Mouse (Mus musculus) midbrain, embryonic 15.5 days (tissue): ENCODE results near the gene Aldh4a1. TPM values are rescaled to one million over a fixed set of nuclear protein-coding genes. Genes with fewer than 3 reads are reported as not detected.

Experiments
- ATAC-seq: fragments of 200-750 bp; cut with Nextera tagmentation; replicated peaks from 2 replicates; pipeline ENCODE4 v1.8.0; 2017; ENCODE audit warnings: moderate TSS enrichment
- H3K27ac ChIP-seq: fragments of 300-500 bp; sonication (generic); 2 replicates; pipeline ENCODE4 v1.5.1; 2015; ENCODE audit warnings: mild to moderate bottlenecking, inconsistent platforms
- H3K27me3 ChIP-seq: fragments of 300-500 bp; sonication (generic); replicated peaks from 2 replicates; pipeline ENCODE4 v1.6.1; 2015; ENCODE audit warnings: inconsistent platforms
- H3K36me3 ChIP-seq: fragments of 300-500 bp; sonication (generic); replicated peaks from 2 replicates; pipeline ENCODE4 v1.6.1; 2015; ENCODE audit warnings: inconsistent platforms
- H3K4me1 ChIP-seq: fragments of 300-500 bp; sonication (generic); 2 replicates; pipeline ENCODE4 v1.6.1; 2015; ENCODE audit warnings: inconsistent platforms
- H3K4me2 ChIP-seq: fragments of 300-500 bp; sonication (generic); 2 replicates; pipeline ENCODE4 v1.6.1; 2015; ENCODE audit warnings: inconsistent platforms, mild to moderate bottlenecking, moderate library complexity
- H3K4me3 ChIP-seq: fragments of 300-500 bp; sonication (generic); 2 replicates; pipeline ENCODE4 v1.5.1; 2015; ENCODE audit warnings: mild to moderate bottlenecking, inconsistent platforms
- H3K9ac ChIP-seq: fragments of 300-500 bp; sonication (generic); 2 replicates; pipeline ENCODE4 v1.6.1; 2015; ENCODE audit warnings: mild to moderate bottlenecking, inconsistent platforms
- H3K9me3 ChIP-seq: fragments of 300-500 bp; sonication (generic); 2 replicates; pipeline ENCODE4 v1.6.1; 2016; ENCODE audit warnings: inconsistent platforms
- WGBS: fragments of 180-500 bp; shearing (Covaris S2); methylation state at CpG from one replicate; pipeline ENCODE4 v1.1.7; 2015; ENCODE audit warnings: mixed read lengths; 5-methylcytosine and 5-hydroxymethylcytosine counted together
- polyA plus RNA-seq: library from polyadenylated mRNA; unstranded; fragments of >200 nt; fragmentation: Nextera tagmentation; extraction: Ambion mirVana; gene quantifications from 2 replicates; pipeline ENCODE4 v1.2.1, GENCODE M21; 2015

The Aldh4a1 gene
- polyA plus RNA-seq, 1 experiment from 2014 or later: 27.1 TPM

- ATAC-seq: peak; percentile 37; the same call in 1 of the 2 replicates
- WGBS: 3% methylated on average over 10 of the region's 10 CpGs
- Histone ChIP-seq H3K4me2 (peak overlapping the region; percentile 43), H3K9ac (0 out of 2 replicates have a peak overlapping the region, but pooled peaks have one; percentile 21), H3K4me3 (peak overlapping the region; percentile 21), H3K9me3 (no peaks in the 10 kb centered on the region), H3K27me3 (no peaks in the 10 kb centered on the region), H3K27ac (peak overlapping the region; percentile 65; the same call in 1 of the 2 replicates), H3K36me3 (peaks cover 17% of the 10 kb centered on the region), H3K4me1 (peaks cover 17% of the 10 kb centered on the region)
Observed at GRCm38 (mm10) chr4:139611542-139611953, 11.1 kb upstream of the Aldh4a1 start.

- H3K27me3 ChIP-seq: no peaks in the 10 kb centered on the region
- H3K4me2 ChIP-seq: no peak overlapping the region
- no peak overlapping the region for H3K4me3 ChIP-seq
- H3K9me3 ChIP-seq: no peaks in the 10 kb centered on the region
- H3K9ac ChIP-seq: no peak overlapping the region
- peaks cover 14% of the 10 kb centered on the region for H3K36me3 ChIP-seq
- H3K4me1 ChIP-seq: peaks cover 24% of the 10 kb centered on the region
- 85% methylated on average over 21 of the region's 21 CpGs for WGBS
- 0 out of 2 replicates have a peak, but pooled peaks have one; percentile 11 for ATAC-seq
- H3K27ac ChIP-seq: 0 out of 2 replicates have a peak overlapping the region, but pooled peaks have one; percentile 21
Observed at GRCm38 (mm10) chr4:139614524-139615260, 8.0 kb upstream of the Aldh4a1 start.

DNA sequence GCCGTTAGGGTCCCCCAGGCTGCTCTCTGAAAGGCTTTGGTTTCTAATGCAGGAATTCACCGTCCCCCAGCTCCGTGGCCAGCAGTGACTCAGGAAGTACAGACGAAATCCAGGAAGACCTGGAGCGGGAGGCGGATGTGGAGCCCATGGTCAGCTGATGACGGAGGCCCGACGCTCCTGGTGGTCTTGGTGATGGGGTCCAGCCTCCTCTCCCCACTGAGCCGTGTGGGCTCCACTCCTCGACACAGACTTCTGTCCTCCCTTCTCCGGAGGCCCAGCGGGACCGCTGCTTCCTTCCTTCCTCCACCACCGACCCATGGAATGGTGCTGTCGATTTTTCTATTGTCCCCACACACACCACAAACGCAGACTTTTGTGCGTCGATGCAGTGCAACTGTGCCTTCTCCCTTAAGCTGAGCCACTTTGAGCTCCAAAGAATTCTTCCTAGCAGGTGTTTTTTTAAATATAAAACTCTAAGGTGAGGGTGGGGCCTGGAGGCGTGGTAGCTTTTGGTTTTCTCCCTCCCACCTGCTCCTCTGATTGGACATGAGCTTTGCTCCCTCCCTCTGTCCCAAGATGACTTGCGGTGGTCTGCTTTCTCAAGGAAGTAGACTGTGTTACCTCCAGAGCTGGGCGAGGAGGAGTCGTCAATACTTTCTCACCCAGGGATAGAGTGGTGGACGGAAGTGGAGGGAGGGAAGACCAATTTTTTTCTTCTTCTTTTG, 6.2 kb upstream of the Aldh4a1 start:
- Histone ChIP-seq H3K9ac (peak overlapping the region; percentile 26; the same call in 1 of the 2 replicates), H3K27me3 (no peaks in the 10 kb centered on the region), H3K4me2 (peak overlapping the region; percentile 49), H3K4me1 (peaks cover 18% of the 10 kb centered on the region), H3K4me3 (peak overlapping the region; percentile 33), H3K36me3 (peaks cover 14% of the 10 kb centered on the region), H3K9me3 (no peaks in the 10 kb centered on the region), H3K27ac (peak overlapping the region; percentile 36)
- peak; percentile 72 for ATAC-seq
- 7% methylated on average over 24 of the region's 24 CpGs for WGBS

GRCm38 (mm10) chr4:139617001-139617364, 5.7 kb upstream of the Aldh4a1 start:
- Histone ChIP-seq H3K9me3 (no peaks in the 10 kb centered on the region), H3K4me2 (peak overlapping the region; percentile 49), H3K9ac (no peak overlapping the region), H3K4me1 (peaks cover 21% of the 10 kb centered on the region), H3K27me3 (no peaks in the 10 kb centered on the region), H3K4me3 (peak overlapping the region; percentile 33; the same call in 1 of the 2 replicates), H3K27ac (0 out of 2 replicates have a peak overlapping the region, but pooled peaks have one; percentile 36), H3K36me3 (peaks cover 14% of the 10 kb centered on the region)
- 53% methylated on average over 3 of the region's 3 CpGs for WGBS
- ATAC-seq: no peak

GRCm38 (mm10) chr4:139619765-139620164, 2.9 kb upstream of the Aldh4a1 start:
- H3K27me3 ChIP-seq: no peaks in the 10 kb centered on the region
- no peaks in the 10 kb centered on the region for H3K36me3 ChIP-seq
- 77% methylated on average over 6 of the region's 6 CpGs for WGBS
- ATAC-seq: no peak
- no peak overlapping the region for H3K9ac ChIP-seq
- H3K4me2 ChIP-seq: no peak overlapping the region
- no peak overlapping the region for H3K4me3 ChIP-seq
- no peak overlapping the region for H3K27ac ChIP-seq
- no peaks in the 10 kb centered on the region for H3K9me3 ChIP-seq
- H3K4me1 ChIP-seq: peaks cover 37% of the 10 kb centered on the region

- Histone ChIP-seq H3K9me3 (no peaks in the 10 kb centered on the region), H3K36me3 (no peaks in the 10 kb centered on the region), H3K4me1 (peaks cover 25% of the 10 kb centered on the region), H3K4me2 (peak overlapping the region; percentile 83), H3K9ac (peak overlapping the region; percentile 83), H3K4me3 (peak overlapping the region; percentile 84), H3K27me3 (no peaks in the 10 kb centered on the region), H3K27ac (0 out of 2 replicates have a peak overlapping the region, but pooled peaks have one; percentile 92)
- no peak for ATAC-seq
- 26% methylated on average over 21 of the region's 21 CpGs for WGBS
Observed at GRCm38 (mm10) chr4:139623434-139624115, 909 bp downstream of the Aldh4a1 start.

DNA sequence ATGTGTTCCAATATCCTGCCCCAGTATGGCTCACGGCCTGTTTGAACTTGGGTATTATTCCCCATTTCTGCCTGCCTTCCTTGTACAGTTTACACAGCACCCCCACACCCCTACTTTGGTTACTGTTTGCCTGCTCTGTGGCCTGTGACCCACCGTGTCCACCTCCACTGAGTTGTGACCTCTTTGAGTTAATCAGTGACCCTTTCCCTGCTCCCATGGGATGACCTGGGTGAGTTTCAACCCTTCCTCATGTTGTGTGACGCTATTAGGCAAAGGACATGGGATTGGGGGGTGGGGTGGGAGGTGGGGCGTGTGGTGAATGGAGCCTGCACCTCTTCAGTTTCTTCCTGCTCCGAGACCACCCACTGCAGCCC, 1.4 kb downstream of the Aldh4a1 start:
- Histone ChIP-seq H3K27me3 (no peaks in the 10 kb centered on the region), H3K4me2 (peak overlapping the region; percentile 83), H3K4me1 (peaks cover 25% of the 10 kb centered on the region), H3K9ac (peak overlapping the region; percentile 83; the same call in 1 of the 2 replicates), H3K9me3 (no peaks in the 10 kb centered on the region), H3K36me3 (no peaks in the 10 kb centered on the region), H3K4me3 (peak overlapping the region; percentile 84), H3K27ac (no peak overlapping the region)
- 57% methylated on average over 5 of the region's 5 CpGs for WGBS
- ATAC-seq: no peak

GRCm38 (mm10) chr4:139624706-139625105, 2.0 kb downstream of the Aldh4a1 start:
- Histone ChIP-seq H3K27ac (no peak overlapping the region), H3K4me3 (peak overlapping the region; percentile 84; the same call in 1 of the 2 replicates), H3K27me3 (no peaks in the 10 kb centered on the region), H3K9me3 (no peaks in the 10 kb centered on the region), H3K4me1 (peaks cover 25% of the 10 kb centered on the region), H3K4me2 (peak overlapping the region; percentile 83; the same call in 1 of the 2 replicates), H3K9ac (no peak overlapping the region), H3K36me3 (no peaks in the 10 kb centered on the region)
- 83% methylated on average over 10 of the region's 10 CpGs for WGBS
- ATAC-seq: no peak

DNA sequence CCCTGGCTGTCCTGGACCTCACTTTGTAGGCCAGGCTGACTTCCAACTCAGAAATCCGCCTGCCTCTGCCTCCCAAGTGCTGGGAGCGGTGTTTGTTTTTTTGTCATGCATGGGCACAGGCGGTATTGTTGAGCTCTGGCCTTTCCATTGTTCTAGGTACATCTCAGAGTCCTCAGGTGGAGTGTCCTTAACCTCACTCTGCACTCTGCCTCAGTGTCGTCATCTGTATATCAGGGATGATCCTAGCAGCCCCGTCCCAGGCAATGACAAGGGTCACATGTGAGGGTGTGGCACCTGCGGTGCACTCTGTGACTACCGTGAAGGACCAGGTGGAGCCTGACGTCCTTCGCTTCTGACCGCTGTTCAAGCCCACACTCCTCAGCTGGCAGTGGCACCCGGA, 4.7 kb downstream of the Aldh4a1 start:
- WGBS: 94% methylated on average over 11 of the region's 11 CpGs

DNA sequence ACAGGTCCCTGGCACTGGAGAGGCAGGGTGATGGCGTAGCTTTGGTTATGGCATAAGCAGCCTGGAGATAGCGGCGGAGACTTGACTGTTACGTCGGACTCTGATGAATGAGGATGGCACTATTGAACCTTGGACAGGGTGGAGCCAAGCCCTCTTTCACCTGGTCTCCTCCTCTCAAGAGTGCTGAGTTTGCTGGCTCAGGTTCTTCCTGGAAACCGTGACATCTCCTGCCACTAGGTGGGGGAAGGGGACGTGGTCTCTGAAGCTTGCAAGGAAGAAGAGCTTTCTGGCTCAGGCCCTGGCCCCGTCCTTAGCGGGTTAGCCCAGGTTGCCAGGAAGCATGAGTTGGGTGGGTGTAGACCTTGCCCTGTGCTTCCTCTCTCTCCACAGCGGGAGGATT, 7.5 kb downstream of the Aldh4a1 start:
- 77% methylated on average over 10 of the region's 10 CpGs for WGBS
- H3K27me3 ChIP-seq: no peaks in the 10 kb centered on the region
- no peaks in the 10 kb centered on the region for H3K4me1 ChIP-seq
- H3K27ac ChIP-seq: no peak overlapping the region
- no peaks in the 10 kb centered on the region for H3K36me3 ChIP-seq
- no peak overlapping the region for H3K4me2 ChIP-seq
- H3K9me3 ChIP-seq: no peaks in the 10 kb centered on the region
- no peak for ATAC-seq
- no peak overlapping the region for H3K9ac ChIP-seq
- H3K4me3 ChIP-seq: no peak overlapping the region

More for the DNA sequence above, 4.7 kb downstream of the Aldh4a1 start:
- Histone ChIP-seq H3K4me1 (peaks cover 16% of the 10 kb centered on the region), H3K9ac (no peak overlapping the region), H3K27ac (no peak overlapping the region), H3K4me3 (no peak overlapping the region), H3K9me3 (no peaks in the 10 kb centered on the region), H3K27me3 (no peaks in the 10 kb centered on the region), H3K4me2 (no peak overlapping the region), H3K36me3 (no peaks in the 10 kb centered on the region)
- ATAC-seq: no peak

- Histone ChIP-seq H3K9me3 (no peaks in the 10 kb centered on the region), H3K4me2 (no peak overlapping the region), H3K9ac (no peak overlapping the region), H3K27ac (no peak overlapping the region), H3K36me3 (no peaks in the 10 kb centered on the region), H3K27me3 (no peaks in the 10 kb centered on the region), H3K4me1 (no peaks in the 10 kb centered on the region), H3K4me3 (no peak overlapping the region)
- no peak for ATAC-seq
- WGBS: 73% methylated on average over 5 of the region's 5 CpGs
Observed at GRCm38 (mm10) chr4:139631141-139631540, 8.5 kb downstream of the Aldh4a1 start.
